Mouse (Mus musculus) lung, postnatal 10 days (tissue): ENCODE data around the gene Wnt3a.
A peak's percentile ranks its signal among the peaks of the same experiment; 100 is the strongest.

Experiments
- DNase-seq: peaks from one replicate; pipeline ENCODE4 v3.0.0; 2021

Gene Wnt3a

GRCm38 (mm10) chr11:59260706-59261493 is 29.7 kb downstream of the Wnt3a start:
- peak; percentile 67 for DNase-seq

- DNase-seq: no peak
Observed at GRCm38 (mm10) chr11:59259647-59260046, 30.9 kb downstream of the Wnt3a start.

GRCm38 (mm10) chr11:59248101-59248500 is 42.5 kb downstream of the Wnt3a start:
- no peak for DNase-seq

- no peak for DNase-seq
Observed at GRCm38 (mm10) chr11:59243856-59244255, 46.7 kb downstream of the Wnt3a start.

- DNase-seq: peak; percentile 19
Observed at GRCm38 (mm10) chr11:59241841-59242240, 48.7 kb downstream of the Wnt3a start.

- DNase-seq: no peak
Observed at GRCm38 (mm10) chr11:59239796-59240195, 50.8 kb downstream of the Wnt3a start.

GRCm38 (mm10) chr11:59239428-59239785 is 51.1 kb downstream of the Wnt3a start:
- no peak for DNase-seq

GRCm38 (mm10) chr11:59238525-59239427 is 51.8 kb downstream of the Wnt3a start:
- DNase-seq: peak; percentile 90

- no peak for DNase-seq
Observed at GRCm38 (mm10) chr11:59232797-59233196, 57.8 kb downstream of the Wnt3a start.

GRCm38 (mm10) chr11:59230144-59230760 is 60.3 kb downstream of the Wnt3a start:
- peak; percentile 80 for DNase-seq

- peak; percentile 96 for DNase-seq
Observed at GRCm38 (mm10) chr11:59228122-59228953, 62.2 kb downstream of the Wnt3a start, which contains the start of gene Arf1. TSS of gene Arf1 (minus strand) at chr11:59228270.

- peak; percentile 74 for DNase-seq
Observed at GRCm38 (mm10) chr11:59227604-59228121, 62.9 kb downstream of the Wnt3a start.

GRCm38 (mm10) chr11:59226787-59227603 is 63.6 kb downstream of the Wnt3a start:
- DNase-seq: peak; percentile 42

- no peak for DNase-seq
Observed at GRCm38 (mm10) chr11:59226251-59226650, 64.3 kb downstream of the Wnt3a start.

GRCm38 (mm10) chr11:59225167-59225566 is 65.4 kb downstream of the Wnt3a start:
- no peak for DNase-seq

- no peak for DNase-seq
Observed at GRCm38 (mm10) chr11:59224470-59224869, 66.1 kb downstream of the Wnt3a start.

- no peak for DNase-seq
Observed at GRCm38 (mm10) chr11:59224025-59224424, 66.5 kb downstream of the Wnt3a start.

- no peak for DNase-seq
Observed at GRCm38 (mm10) chr11:59222306-59222705, 68.2 kb downstream of the Wnt3a start.

GRCm38 (mm10) chr11:59221604-59222003 is 68.9 kb downstream of the Wnt3a start:
- DNase-seq: no peak

GRCm38 (mm10) chr11:59219064-59219463 is 71.5 kb downstream of the Wnt3a start:
- DNase-seq: peak; percentile 63

GRCm38 (mm10) chr11:59218389-59218998 is 72.1 kb downstream of the Wnt3a start:
- peak; percentile 63 for DNase-seq
